Mouse (Mus musculus) midbrain, embryonic 12.5 days (tissue): ENCODE data around the gene Chrne. TPM values are rescaled to one million over a fixed set of nuclear protein-coding genes. Genes with fewer than 3 reads are reported as not detected.

ENCODE experiments used
- ATAC-seq: fragments of 200-750 bp; cut with Nextera tagmentation; 2 replicates; pipeline ENCODE4 v1.8.0; 2017; ENCODE audit warnings: low read depth, moderate TSS enrichment, moderate library complexity; ENCODE audit not compliant: low FRiP score
- H3K27ac ChIP-seq: fragments of 300-500 bp; sonication (generic); replicated peaks from 2 replicates; pipeline ENCODE4 v1.5.1; 2016; ENCODE audit warnings: mild to moderate bottlenecking
- H3K27me3 ChIP-seq: fragments of 300-500 bp; sonication (generic); 2 replicates; pipeline ENCODE4 v1.6.1; 2016; ENCODE audit warnings: mild to moderate bottlenecking
- H3K36me3 ChIP-seq: fragments of 300-500 bp; sonication (generic); 2 replicates; pipeline ENCODE4 v1.6.1; 2016
- H3K4me1 ChIP-seq: fragments of 300-500 bp; sonication (generic); 2 replicates; pipeline ENCODE4 v1.6.1; 2016
- H3K4me2 ChIP-seq: fragments of 300-500 bp; sonication (generic); replicated peaks from 2 replicates; pipeline ENCODE4 v1.6.1; 2016; ENCODE audit warnings: mild to moderate bottlenecking, moderate library complexity
- H3K4me3 ChIP-seq: fragments of 300-500 bp; sonication (generic); 2 replicates; pipeline ENCODE4 v1.5.1; 2016; ENCODE audit warnings: mild to moderate bottlenecking
- H3K9ac ChIP-seq: fragments of 300-500 bp; sonication (generic); replicated peaks from 2 replicates; pipeline ENCODE4 v1.6.1; 2016; ENCODE audit warnings: mild to moderate bottlenecking, moderate library complexity
- H3K9me3 ChIP-seq: fragments of 300-500 bp; sonication (generic); 2 replicates; pipeline ENCODE4 v1.6.1; 2016; ENCODE audit warnings: mild to moderate bottlenecking
- WGBS: fragments of 180-500 bp; shearing (Covaris S2); methylation state at CpG from one replicate; pipeline ENCODE4 v1.1.7; 2016; 5-methylcytosine and 5-hydroxymethylcytosine counted together
- polyA plus RNA-seq: library from polyadenylated mRNA; unstranded; fragments of >200 nt; fragmentation: Nextera tagmentation; extraction: Ambion mirVana; gene quantifications from 2 replicates; pipeline ENCODE4 v1.2.1, GENCODE M21; 2016

The Chrne gene
- polyA plus RNA-seq, 1 experiment from 2014 or later = 0.32 TPM

DNA sequence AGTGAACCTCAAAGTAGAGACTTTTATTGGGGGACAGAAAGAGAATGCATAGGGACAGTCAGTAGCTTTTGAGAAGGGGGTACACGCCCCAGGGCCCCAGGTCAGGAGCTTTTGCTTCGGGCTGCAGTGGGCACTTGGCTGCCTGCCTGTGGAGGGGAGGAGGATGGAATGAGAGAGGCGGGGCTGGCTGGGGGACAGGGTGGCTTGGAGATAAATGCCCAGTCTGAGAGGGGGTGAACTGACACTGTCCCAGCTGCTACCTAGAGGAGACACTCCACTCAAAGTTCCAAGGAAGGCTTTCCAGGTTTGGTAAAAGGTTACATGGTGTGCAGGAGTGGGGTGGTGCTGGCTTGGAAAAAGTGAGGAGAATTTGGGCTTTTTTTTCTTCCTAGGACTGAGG, 37.9 kb upstream of the Chrne start, which contains the start of gene Eno3:
Eno3 (plus strand) TSS at position 239 of the 400 bp plus-strand sequence.
- Histone ChIP-seq H3K27ac (peak within 1 kb of the TSS; percentile 97), H3K4me3 (peak within 1 kb of the TSS; percentile 99), H3K9me3 (no peaks in the 10 kb centered on the region), H3K27me3 (peaks cover 8% of the 10 kb centered on the region; the same call in 1 of the 2 replicates), H3K36me3 (peaks cover 23% of the 10 kb centered on the region), H3K4me1 (peaks cover 36% of the 10 kb centered on the region), H3K4me2 (peak within 1 kb of the TSS; percentile 94), H3K9ac (peak within 1 kb of the TSS; percentile 98)
- WGBS = 13% methylated on average over 3 of the region's 3 CpGs
- no peak for ATAC-seq

DNA sequence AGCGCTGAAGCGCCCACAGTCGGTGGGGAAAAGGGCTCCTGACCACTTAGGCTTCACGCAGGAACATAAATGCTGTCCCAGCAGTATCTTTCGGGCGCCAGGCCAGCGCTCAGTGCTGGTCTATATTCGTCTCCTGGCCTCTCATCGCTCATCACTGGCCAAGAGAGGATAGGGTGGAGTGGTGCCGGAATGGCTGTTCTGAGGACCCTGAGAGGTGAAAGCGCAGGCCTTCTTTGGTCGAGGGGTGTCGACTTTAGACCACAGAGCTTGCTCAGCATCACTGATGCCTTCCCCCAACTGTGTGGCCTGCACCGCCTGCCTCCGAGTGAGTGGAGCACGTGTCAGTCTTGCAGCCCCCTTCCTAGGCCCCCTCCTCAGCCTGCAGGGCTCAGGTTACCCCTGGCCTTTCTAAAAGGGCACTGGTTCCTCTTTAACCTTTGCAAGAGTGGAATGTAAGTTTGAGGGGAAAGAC, 37.5 kb upstream of the Chrne start:
- peak overlapping the region; percentile 99 for H3K4me3 ChIP-seq
- H3K9me3 ChIP-seq = no peaks in the 10 kb centered on the region
- H3K27me3 ChIP-seq = peaks cover 8% of the 10 kb centered on the region; the same call in 1 of the 2 replicates
- H3K4me1 ChIP-seq = peaks cover 38% of the 10 kb centered on the region
- ATAC-seq = no peak
- 4% methylated on average over 16 of the region's 16 CpGs for WGBS
- H3K36me3 ChIP-seq = peaks cover 25% of the 10 kb centered on the region
- H3K27ac ChIP-seq = peak overlapping the region; percentile 97; the same call in 1 of the 2 replicates
- peak overlapping the region; percentile 98 for H3K9ac ChIP-seq
- H3K4me2 ChIP-seq = peak overlapping the region; percentile 94

DNA sequence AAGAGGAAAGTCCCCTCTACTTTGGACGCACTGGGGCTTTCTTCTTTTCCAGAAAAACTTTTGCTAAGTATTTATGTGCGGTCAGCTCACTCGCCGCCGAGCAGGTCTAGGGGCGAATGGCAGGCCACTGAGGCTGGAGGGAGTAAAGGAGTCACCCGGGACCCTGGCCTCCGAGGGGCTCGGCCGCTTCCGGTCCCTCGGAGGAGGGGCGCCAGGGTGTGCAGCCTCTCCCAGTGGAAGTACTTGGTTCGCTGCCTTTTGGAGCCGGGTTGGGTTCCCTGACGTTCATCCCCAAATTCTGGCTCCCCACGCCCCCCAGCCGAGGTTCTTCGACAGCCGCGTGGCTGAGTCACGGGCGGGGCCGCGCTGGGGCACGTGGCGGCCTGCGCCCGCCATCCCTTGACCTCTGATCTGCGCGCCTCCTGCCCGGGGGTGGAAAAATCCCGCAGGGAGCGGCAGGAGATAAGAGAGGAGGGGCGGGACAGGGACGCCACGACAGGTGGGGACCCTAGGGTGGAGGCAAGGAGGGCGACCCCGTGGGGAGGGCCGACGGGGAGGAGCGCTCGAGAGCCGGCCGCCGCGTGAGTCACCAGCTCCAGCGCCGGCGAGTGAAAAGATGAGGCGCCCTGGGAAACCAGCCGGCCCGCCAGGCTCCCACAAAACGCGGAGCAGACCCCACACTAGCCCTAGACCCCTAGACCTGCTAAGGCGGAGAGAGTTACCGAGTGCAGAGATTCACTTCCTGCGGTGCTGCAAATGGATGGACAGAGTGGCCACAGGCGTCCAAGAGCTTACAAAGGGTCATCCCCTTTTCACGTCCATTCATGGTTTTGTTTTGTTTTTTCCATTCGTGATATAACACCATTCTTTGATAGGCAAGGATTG, 36.8 kb upstream of the Chrne start:
- Histone ChIP-seq H3K9me3 (no peaks in the 10 kb centered on the region), H3K9ac (peak overlapping the region; percentile 98), H3K4me2 (peak overlapping the region; percentile 94), H3K36me3 (peaks cover 26% of the 10 kb centered on the region), H3K27me3 (peaks cover 8% of the 10 kb centered on the region; the same call in 1 of the 2 replicates), H3K4me3 (peak overlapping the region; percentile 99), H3K27ac (peak overlapping the region; percentile 97), H3K4me1 (peaks cover 41% of the 10 kb centered on the region)
- under 1% methylated on average over 61 of the region's 61 CpGs for WGBS
- no peak; the same call in 1 of the 2 replicates for ATAC-seq

DNA sequence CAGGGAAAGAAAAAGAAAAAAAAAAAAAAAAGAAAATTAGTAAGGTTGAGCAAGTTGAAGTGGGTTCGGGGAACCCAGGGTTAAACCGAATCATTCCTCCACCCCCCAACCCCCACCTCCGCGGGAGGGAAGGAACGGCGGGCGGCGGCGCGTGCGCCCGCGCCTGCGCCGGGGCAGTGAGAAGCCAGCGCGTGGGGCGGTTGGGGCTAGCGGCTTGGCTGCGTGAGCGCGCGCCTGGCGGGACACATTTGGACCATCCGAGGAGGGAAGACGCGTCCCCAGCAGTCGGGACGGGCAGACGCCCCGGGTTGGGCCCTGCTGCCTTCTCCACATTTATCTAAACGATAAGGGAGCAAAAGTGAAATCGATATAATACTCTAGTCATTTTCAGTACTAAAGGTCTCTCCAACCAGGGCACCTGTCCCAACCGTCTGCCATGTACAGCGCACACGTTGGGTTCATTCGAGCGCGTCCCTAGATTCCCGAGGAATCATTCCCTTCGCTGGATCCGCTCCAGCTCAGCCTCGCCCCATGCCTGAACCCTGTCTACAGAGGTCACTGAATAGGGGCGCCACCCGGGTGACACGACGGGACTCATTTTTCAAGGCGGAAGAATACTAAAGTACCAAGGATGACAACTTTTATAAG, 36.0 kb upstream of the Chrne start:
- Histone ChIP-seq H3K9ac (peak overlapping the region; percentile 98), H3K4me1 (peaks cover 42% of the 10 kb centered on the region), H3K9me3 (no peaks in the 10 kb centered on the region), H3K27ac (peak overlapping the region; percentile 97), H3K27me3 (peaks cover 8% of the 10 kb centered on the region; the same call in 1 of the 2 replicates), H3K4me3 (peak overlapping the region; percentile 99), H3K36me3 (peaks cover 28% of the 10 kb centered on the region), H3K4me2 (peak overlapping the region; percentile 94)
- 1% methylated on average over 46 of the region's 48 CpGs for WGBS
- ATAC-seq = peak; percentile 47; the same call in 1 of the 2 replicates

DNA sequence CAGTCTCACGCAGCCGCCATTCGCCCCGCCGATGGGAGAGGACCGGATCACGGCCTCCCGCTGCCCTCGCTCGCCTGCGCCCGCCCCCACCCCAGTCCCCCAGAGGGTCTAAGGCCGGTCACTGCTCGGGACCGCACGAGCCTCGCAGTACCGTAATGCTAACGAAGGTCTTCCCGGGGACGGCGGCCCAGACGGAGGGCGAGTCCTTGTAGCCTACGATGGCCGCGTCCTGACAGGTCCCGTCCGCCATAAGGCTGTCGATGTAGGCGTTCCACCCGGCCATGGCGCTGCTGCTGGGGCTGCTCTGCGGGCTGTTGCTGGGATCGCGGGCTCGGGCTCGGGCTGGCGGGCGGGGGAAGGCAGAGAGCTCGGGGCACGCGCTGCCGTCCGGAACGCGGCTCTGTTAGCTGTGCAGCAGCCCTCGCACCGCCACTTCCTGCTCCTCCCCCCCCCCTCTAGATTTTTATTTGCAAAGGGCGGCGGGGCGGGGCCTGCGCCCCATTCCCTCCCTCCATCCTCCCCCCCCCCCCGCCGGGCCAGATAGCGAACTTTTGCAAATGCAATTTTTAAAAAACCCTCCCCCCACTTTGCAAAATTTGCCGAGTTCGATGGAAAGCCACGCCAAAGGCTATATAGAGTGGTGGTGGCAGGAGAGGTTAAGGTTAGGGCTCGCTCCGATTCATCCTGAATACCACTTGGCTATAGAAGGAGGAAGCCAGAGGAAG, 35.3 kb upstream of the Chrne start, which contains the start of gene Pfn1:
Pfn1 (minus strand) TSS at position 447 of the 725 bp plus-strand sequence.
- ATAC-seq = peak; percentile 42

DNA sequence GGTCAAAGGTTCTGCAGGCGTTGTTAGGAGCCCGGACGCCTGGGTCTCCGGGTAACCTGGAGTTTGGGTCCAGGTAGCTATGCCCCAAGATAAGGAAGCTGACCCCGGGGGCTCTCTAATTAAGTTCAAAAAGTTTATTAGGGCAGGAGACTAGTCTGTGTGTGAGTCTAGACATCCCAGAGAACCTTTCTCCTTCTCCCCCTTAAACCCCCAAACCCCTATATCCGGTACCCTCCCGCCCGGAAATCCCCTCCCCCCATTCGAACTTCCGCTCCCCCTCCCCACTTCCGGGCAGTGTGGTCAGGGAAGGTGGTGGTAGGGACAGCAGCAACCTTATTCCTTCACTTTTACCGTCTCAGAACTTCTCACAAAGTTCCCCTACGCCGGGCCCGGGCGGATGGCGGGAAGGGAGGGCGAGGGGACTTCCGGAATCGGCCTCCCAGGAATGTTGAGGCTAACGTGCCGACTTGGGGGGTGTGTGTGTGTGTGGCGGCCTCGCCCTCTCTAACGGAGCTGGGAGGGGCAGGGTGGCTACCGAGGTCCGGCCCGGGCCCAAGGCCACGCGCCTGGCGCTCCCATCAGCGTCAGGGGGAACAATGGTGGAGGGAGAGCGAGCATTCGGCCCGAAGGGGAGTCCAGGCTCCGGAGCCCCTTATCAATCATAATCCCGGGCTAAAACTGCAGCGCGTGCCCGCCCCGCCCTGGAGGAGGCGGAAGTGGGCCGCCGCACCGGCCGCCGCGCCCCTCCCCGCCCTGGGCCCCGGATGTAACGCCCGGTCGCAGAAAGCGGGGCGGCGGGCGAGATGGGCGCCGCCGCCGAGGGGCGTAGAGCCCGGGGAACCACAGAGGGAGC, 34.6 kb upstream of the Chrne start:
- WGBS = under 1% methylated on average over 55 of the region's 63 CpGs
- Histone ChIP-seq H3K36me3 (peaks cover 43% of the 10 kb centered on the region), H3K9me3 (no peaks in the 10 kb centered on the region), H3K9ac (peak overlapping the region; percentile 98), H3K4me1 (peaks cover 50% of the 10 kb centered on the region), H3K27ac (peak overlapping the region; percentile 97), H3K4me3 (peak overlapping the region; percentile 99), H3K4me2 (peak overlapping the region; percentile 94), H3K27me3 (peaks cover 8% of the 10 kb centered on the region; the same call in 1 of the 2 replicates)
- peak; percentile 55 for ATAC-seq

More for the DNA sequence above, 35.3 kb upstream of the Chrne start, which contains the start of gene Pfn1:
- Histone ChIP-seq H3K4me3 (peak within 1 kb of the TSS; percentile 99), H3K4me2 (peak within 1 kb of the TSS; percentile 94), H3K9me3 (no peaks in the 10 kb centered on the region), H3K27me3 (peaks cover 8% of the 10 kb centered on the region; the same call in 1 of the 2 replicates), H3K4me1 (peaks cover 42% of the 10 kb centered on the region), H3K9ac (peak within 1 kb of the TSS; percentile 98), H3K36me3 (peaks cover 35% of the 10 kb centered on the region), H3K27ac (peak within 1 kb of the TSS; percentile 97)
- 0% methylated on average over 56 of the region's 61 CpGs for WGBS

DNA sequence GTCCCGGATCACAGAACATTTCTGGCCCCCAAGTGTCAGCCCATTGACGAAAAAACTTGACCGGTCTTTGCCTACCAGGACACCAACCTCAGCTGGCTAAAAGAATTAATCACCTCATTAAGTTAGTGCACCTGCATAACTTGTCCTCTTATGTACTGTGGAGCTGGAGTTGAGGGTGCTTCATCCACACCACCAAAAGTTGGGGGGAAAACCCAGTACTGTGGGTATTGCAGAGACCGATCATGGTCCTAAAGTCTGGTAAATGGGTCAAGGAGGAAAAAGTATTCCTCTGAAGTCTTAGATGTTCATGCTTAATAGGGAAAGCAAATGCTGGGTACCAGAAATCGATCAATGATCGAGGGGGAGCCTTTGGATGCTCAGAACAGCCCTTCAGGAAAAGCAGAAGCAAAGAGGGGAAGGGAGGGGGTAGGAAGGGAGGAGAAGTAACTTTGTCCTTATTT, 33.9 kb upstream of the Chrne start:
- Histone ChIP-seq H3K4me1 (peaks cover 57% of the 10 kb centered on the region), H3K9ac (peak overlapping the region; percentile 98), H3K4me3 (peak overlapping the region; percentile 99), H3K36me3 (peaks cover 43% of the 10 kb centered on the region), H3K4me2 (peak overlapping the region; percentile 94), H3K27ac (peak overlapping the region; percentile 97), H3K9me3 (no peaks in the 10 kb centered on the region), H3K27me3 (peaks cover 8% of the 10 kb centered on the region; the same call in 1 of the 2 replicates)
- no peak for ATAC-seq
- 63% methylated on average over 6 of the region's 6 CpGs for WGBS

DNA sequence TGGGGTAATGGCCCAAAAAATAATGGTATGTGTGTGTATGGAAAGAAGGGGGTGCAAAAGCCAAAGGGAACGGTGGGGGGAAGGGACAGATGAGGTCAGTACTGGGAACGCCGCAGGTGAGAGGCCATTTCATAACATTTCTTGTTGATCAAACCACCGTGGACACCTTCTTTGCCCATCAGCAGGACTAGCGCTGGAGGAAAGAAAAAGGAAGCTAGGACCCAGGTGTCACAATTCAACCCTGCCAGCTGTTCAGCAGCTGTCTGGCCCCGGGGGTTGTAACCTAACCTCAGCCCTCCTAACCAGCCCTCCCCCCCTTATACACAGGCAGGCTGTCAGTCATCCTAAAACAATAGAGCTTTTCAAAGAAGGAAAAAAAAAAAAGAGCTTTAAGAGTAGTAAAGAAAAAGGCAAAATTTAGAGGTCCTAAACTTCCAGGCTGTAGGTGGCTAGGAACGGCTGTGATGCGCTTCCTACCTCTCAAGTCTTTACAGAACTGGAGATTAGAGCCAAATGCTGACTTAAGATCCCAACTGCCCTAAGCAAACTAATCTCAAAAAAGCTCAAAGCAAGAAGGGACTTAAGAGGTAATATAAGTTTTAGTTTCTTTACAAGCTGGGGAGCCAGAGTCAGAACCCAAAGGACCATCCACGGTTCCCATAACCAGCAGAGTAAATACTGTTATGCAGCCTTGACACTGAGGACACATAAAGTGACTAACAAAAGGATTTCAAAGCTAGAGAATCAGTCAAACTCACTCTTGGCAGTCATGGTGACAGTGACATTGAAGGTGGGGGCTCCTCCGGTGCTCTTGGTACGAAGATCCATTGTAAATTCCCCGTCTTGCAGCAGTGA, 33.2 kb upstream of the Chrne start:
- 76% methylated on average over 12 of the region's 12 CpGs for WGBS

DNA sequence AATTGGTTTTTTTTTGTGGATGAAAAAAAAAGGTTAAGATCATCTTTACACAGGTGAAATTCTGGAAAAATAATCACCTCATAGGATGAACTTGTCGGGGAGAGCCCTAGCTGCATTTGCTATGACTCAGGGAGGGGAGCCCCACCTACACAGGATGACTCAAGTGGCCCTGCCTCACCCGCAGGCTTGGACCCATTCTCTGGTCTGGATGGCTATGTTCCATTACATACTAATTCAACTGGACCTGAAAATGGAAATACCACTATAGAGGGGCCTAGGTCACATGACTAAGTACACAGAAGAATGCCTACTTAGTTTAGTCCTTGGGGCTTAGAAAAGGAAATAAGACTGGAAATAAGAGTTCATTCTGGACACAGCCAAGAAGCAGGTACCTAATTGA, 32.4 kb upstream of the Chrne start:
- Histone ChIP-seq H3K9ac (no peak overlapping the region; the same call in 1 of the 2 replicates), H3K4me2 (no peak overlapping the region), H3K4me1 (peaks cover 49% of the 10 kb centered on the region), H3K36me3 (peaks cover 43% of the 10 kb centered on the region), H3K27ac (no peak overlapping the region), H3K9me3 (no peaks in the 10 kb centered on the region), H3K4me3 (no peak overlapping the region), H3K27me3 (0 out of 2 replicates have a peak, but pooled peaks cover 2% of the 10 kb centered on the region)
- 85% methylated on average over 2 of the region's 2 CpGs for WGBS
- no peak for ATAC-seq

More for the DNA sequence above, 33.2 kb upstream of the Chrne start:
- 0 out of 2 replicates have a peak overlapping the region, but pooled peaks have one; percentile 97 for H3K27ac ChIP-seq
- peaks cover 57% of the 10 kb centered on the region for H3K4me1 ChIP-seq
- H3K27me3 ChIP-seq = peaks cover 8% of the 10 kb centered on the region; the same call in 1 of the 2 replicates
- H3K4me2 ChIP-seq = peak overlapping the region; percentile 94
- peaks cover 43% of the 10 kb centered on the region for H3K36me3 ChIP-seq
- peak overlapping the region; percentile 98 for H3K9ac ChIP-seq
- ATAC-seq = no peak
- H3K4me3 ChIP-seq = peak overlapping the region; percentile 99
- no peaks in the 10 kb centered on the region for H3K9me3 ChIP-seq
